Mouse (Mus musculus) right cerebral cortex, postnatal 25 days (tissue): ENCODE results near the gene Olfr1161.
"Not testable (repeated sequence)": the region's sequence is repeated elsewhere in the genome, so short reads cannot be mapped to it uniquely, and the experiment has no call there.

ENCODE experiments used
- DNase-seq: peaks from one replicate; pipeline ENCODE4 v3.0.0; 2022

The Olfr1161 gene

GRCm38 (mm10) chr2:88022474-88022873, at the start of gene Olfr1161:
TSS of gene Olfr1161 (plus strand) at chr2:88022774.
- DNase-seq: not testable (repeated sequence)

DNA sequence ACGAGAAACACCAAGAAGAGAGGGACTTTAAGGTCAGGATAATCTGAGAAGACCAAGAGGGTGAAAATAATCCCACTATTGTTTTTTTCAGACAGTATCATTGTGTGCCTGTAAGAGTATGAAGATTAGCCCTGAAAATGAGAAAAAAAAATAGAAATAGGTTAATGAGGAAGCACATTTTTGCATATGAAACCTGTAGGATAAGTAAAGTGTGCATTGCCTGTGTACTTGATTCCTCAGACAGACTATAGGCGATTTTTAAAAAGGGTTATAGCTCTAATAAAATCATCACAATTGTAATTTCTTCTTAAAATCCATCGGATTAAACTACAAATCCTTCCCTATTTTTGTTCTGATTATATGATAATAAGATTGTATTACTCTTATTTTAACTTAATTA, 48.0 kb upstream of the Olfr1161 start, which contains the start of gene Olfr74:
TSS of gene Olfr74 (minus strand) at position 101 of the 400 bp plus-strand sequence.
- no peak for DNase-seq

GRCm38 (mm10) chr2:87989813-87990212, 32.8 kb upstream of the Olfr1161 start, which contains the start of gene Olfr1158:
TSS of gene Olfr1158 (plus strand) at chr2:87990113.
- no peak for DNase-seq

- DNase-seq: no peak
These were observed 14.9 kb upstream of the Olfr1161 start, which contains the start of gene Olfr1160 for GRCm38 (mm10) chr2:88007515-88008318. TSS of gene Olfr1160 (minus strand) at chr2:88008268.

- no peak for DNase-seq
These were observed 15.0 kb downstream of the Olfr1161 start, which contains the start of gene Olfr73 for GRCm38 (mm10) chr2:88037599-88037998. TSS of gene Olfr73 (minus strand) at chr2:88037699.

DNA sequence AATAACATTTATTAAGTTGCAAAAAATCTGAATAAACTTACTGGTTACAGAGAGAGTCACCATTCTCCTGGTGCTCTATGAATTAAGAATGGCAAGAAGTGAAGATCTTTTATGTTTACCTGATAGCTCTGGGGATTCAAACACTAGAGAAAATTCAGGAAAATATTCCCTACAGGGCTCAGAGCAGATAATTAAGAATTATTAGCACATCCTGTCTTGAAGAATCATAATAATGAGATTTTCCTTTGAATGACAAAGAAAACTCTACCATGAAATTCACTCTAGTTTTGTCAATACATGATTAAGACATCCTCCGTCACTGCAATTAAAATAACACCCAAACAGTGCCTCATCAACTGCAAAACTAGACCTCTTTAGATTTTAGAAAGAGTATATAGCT, 28.5 kb downstream of the Olfr1161 start, which contains the start of gene Olfr1162:
TSS of gene Olfr1162 (minus strand) at position 101 of the 400 bp plus-strand sequence.
- DNase-seq: no peak

GRCm38 (mm10) chr2:88063587-88063986, 41.0 kb downstream of the Olfr1161 start:
- no peak for DNase-seq

GRCm38 (mm10) chr2:88071730-88072129, 49.2 kb downstream of the Olfr1161 start, which contains the start of gene Olfr1163:
TSS of gene Olfr1163 (minus strand) at chr2:88071830.
- no peak for DNase-seq
